Mouse (Mus musculus) lung, embryonic 16.5 days (tissue): ENCODE measurements around the gene Sco1. TPM values are rescaled to one million over a fixed set of nuclear protein-coding genes. Genes with fewer than 3 reads are reported as not detected.

Experiments
- ATAC-seq: fragments of 200-750 bp; cut with Nextera tagmentation; 2 replicates; pipeline ENCODE4 v1.8.0; 2017; ENCODE audit warnings: low read depth, mild to moderate bottlenecking, moderate library complexity
- H3K27ac ChIP-seq: fragments of 300-500 bp; sonication (generic); 2 replicates; pipeline ENCODE4 v1.5.1; 2014; ENCODE audit warnings: mild to moderate bottlenecking, control low read depth, low read length
- H3K27me3 ChIP-seq: fragments of 300-500 bp; sonication (generic); 2 replicates; pipeline ENCODE4 v1.6.1; 2014; ENCODE audit warnings: low read depth, low read length, mixed read lengths; ENCODE audit not compliant: control insufficient read depth, insufficient read depth
- H3K36me3 ChIP-seq: fragments of 300-500 bp; sonication (generic); 2 replicates; pipeline ENCODE4 v1.6.1; 2014; ENCODE audit warnings: low read length; ENCODE audit not compliant: control insufficient read depth, insufficient read depth
- H3K4me1 ChIP-seq: fragments of 300-500 bp; sonication (generic); replicated peaks from 2 replicates; pipeline ENCODE4 v1.6.1; 2014; ENCODE audit warnings: low read length, mixed read lengths; ENCODE audit not compliant: control insufficient read depth, insufficient read depth
- H3K4me2 ChIP-seq: fragments of 300-500 bp; sonication (generic); 2 replicates; pipeline ENCODE4 v1.6.1; 2014; ENCODE audit warnings: low read depth, low read length, control low read depth
- H3K4me3 ChIP-seq: fragments of 300-500 bp; sonication (generic); 2 replicates; pipeline ENCODE4 v1.5.1; 2014; ENCODE audit warnings: mild to moderate bottlenecking, low read length, control low read depth
- H3K9ac ChIP-seq: fragments of 300-500 bp; sonication (generic); 2 replicates; pipeline ENCODE4 v1.6.1; 2014; ENCODE audit warnings: low read length, control low read depth
- H3K9me3 ChIP-seq: fragments of 300-500 bp; sonication (generic); 2 replicates; pipeline ENCODE4 v1.6.1; 2016; ENCODE audit warnings: low read length; ENCODE audit not compliant: control insufficient read depth
- WGBS: fragments of 180-500 bp; shearing (Covaris S2); extraction: QIAGEN DNeasy Blood & Tissue Kit; methylation state at CpG from one replicate; pipeline ENCODE4 v1.1.7; 2014; 5-methylcytosine and 5-hydroxymethylcytosine counted together
- microRNA-seq: library from miRNA; unstranded; fragments of <30 nt; microRNA quantifications from one replicate; pipeline ENCODE4, GENCODE M21; 2016
- polyA plus RNA-seq: library from polyadenylated mRNA; unstranded; fragments of >200 nt; fragmentation: Nextera tagmentation; extraction: Ambion mirVana; gene quantifications from 2 replicates; pipeline ENCODE4 v1.2.1, GENCODE M21; 2015

Sco1 gene
- polyA plus RNA-seq, 1 experiment from 2014 or later, result 15.8 TPM

DNA sequence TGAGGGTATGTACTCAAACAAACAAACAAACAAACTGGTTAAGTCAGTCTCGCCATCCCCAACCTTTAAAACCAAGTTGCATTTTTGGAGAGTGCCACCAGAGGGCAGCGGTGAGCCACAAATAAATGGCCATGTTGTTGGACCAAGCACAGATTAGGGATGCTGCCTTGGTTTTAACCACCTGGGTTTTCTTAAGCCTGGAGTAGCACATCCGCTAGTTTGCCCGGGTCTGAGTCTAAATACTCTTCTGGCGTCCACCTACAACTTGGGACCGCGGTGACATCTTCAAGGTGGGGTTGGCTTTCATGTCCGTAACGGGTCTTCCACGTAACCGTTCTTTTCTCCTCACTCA lies 60.4 kb downstream of the Sco1 start:
- H3K4me1 ChIP-seq, result no peaks in the 10 kb centered on the region
- H3K4me2 ChIP-seq, result no peak overlapping the region
- WGBS, result 37% methylated on average over 11 of the region's 11 CpGs
- H3K27me3 ChIP-seq, result no peaks in the 10 kb centered on the region
- no peak overlapping the region for H3K9ac ChIP-seq
- ATAC-seq, result no peak
- H3K27ac ChIP-seq, result no peak overlapping the region
- no peak overlapping the region for H3K4me3 ChIP-seq
- no peaks in the 10 kb centered on the region for H3K36me3 ChIP-seq
- no peaks in the 10 kb centered on the region for H3K9me3 ChIP-seq

DNA sequence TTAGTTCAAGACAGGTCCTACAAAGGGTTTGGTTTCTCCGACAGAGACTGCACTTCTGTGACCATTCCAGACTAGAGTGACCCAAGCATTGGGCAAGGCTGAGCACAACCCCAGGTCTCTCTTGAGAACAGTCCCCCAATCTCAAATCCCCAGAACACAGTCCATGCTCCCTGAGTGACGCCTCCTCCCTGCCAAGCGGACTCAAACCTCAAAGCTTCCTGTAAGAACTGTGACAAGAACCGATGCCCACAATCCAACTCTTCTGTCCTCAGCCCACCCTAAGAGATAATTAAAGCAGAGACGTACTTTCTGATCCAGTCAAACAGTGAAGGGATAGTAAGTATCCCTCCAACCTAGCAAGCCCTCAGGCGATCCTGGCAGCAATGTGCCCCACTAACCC lies 60.9 kb downstream of the Sco1 start:
- no peak overlapping the region for H3K9ac ChIP-seq
- no peak overlapping the region for H3K27ac ChIP-seq
- no peaks in the 10 kb centered on the region for H3K9me3 ChIP-seq
- ATAC-seq, result no peak
- H3K36me3 ChIP-seq, result no peaks in the 10 kb centered on the region
- H3K4me1 ChIP-seq, result no peaks in the 10 kb centered on the region
- H3K4me3 ChIP-seq, result no peak overlapping the region
- WGBS, result 82% methylated on average over 6 of the region's 6 CpGs
- no peak overlapping the region for H3K4me2 ChIP-seq
- H3K27me3 ChIP-seq, result no peaks in the 10 kb centered on the region

DNA sequence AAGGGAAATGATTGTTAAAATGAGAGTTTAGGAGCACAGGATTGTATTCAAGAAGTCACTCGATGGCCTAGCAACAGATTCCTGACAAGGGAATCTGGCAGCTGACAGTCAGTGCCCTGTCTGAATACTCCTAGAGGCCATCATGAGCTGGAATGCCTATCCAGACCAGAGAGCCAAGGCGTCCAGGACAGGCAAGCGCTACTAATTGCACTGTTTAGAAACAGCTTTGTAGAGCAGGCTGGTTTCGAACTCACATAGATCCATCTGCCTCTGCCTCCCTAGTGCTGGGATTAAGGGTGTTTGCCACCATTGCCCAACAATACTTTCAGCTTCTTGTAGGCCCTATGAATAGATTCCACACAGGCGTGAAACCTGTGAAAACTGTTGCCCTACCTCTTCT lies 61.8 kb downstream of the Sco1 start:
- H3K9ac ChIP-seq, result no peak overlapping the region
- no peak for ATAC-seq
- H3K27ac ChIP-seq, result no peak overlapping the region
- no peaks in the 10 kb centered on the region for H3K4me1 ChIP-seq
- 85% methylated on average over 5 of the region's 5 CpGs for WGBS
- no peak overlapping the region for H3K4me2 ChIP-seq
- no peaks in the 10 kb centered on the region for H3K36me3 ChIP-seq
- no peaks in the 10 kb centered on the region for H3K27me3 ChIP-seq
- no peak overlapping the region for H3K4me3 ChIP-seq
- H3K9me3 ChIP-seq, result no peaks in the 10 kb centered on the region

DNA sequence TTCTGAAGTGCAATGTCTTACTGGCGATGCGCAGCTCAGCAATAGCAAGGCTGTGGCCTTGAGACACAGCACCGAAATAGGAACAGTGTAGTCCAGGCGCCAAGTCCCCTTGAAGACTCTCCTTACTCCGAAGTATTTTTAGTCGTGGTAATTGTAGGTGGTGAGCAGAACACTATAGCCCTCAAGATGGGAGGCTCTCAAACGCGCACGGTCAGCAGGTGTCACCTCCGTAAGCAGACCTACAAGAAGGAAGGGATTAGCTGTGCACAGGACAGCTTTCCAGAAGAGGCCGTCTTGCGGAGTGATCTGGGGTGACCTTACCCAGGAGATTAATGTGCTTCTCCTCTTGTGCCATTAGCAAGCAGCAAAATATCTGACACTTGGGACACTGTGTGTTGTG lies 62.4 kb downstream of the Sco1 start:
- H3K4me1 ChIP-seq, result no peaks in the 10 kb centered on the region
- ATAC-seq, result no peak
- no peaks in the 10 kb centered on the region for H3K36me3 ChIP-seq
- no peaks in the 10 kb centered on the region for H3K27me3 ChIP-seq
- no peak overlapping the region for H3K4me3 ChIP-seq
- H3K4me2 ChIP-seq, result no peak overlapping the region
- H3K9ac ChIP-seq, result no peak overlapping the region
- WGBS, result 84% methylated on average over 12 of the region's 12 CpGs
- no peak overlapping the region for H3K27ac ChIP-seq
- H3K9me3 ChIP-seq, result no peaks in the 10 kb centered on the region

Small RNAs within 50 kb of the gene (microRNA-seq; reads per million reads assigned to microRNA genes)
- not detected for gene Mir6923

Other genes with a start within 250 kb of the Sco1 start
- 0.94 and 0.99 TPM in 2 replicates for gene Pirt, start 140.7 kb upstream of the Sco1 start, polyA plus RNA-seq
- not detected in 2 replicates for gene Tmem238l, start 96.0 kb upstream of the Sco1 start, polyA plus RNA-seq
- 2.4 and 2.5 TPM in 2 replicates for gene Tmem220, start 27.5 kb upstream of the Sco1 start, polyA plus RNA-seq
- gene Adprm, start 76 bp upstream of the Sco1 start, polyA plus RNA-seq, result 29.1 and 29.2 TPM in 2 replicates
- gene Myh3, start 25.6 kb downstream of the Sco1 start, polyA plus RNA-seq, result 7.1 and 10.8 TPM in 2 replicates
- 0.05 TPM in 1 of 2 replicates, not detected in the other for gene Myh2, start 118.4 kb downstream of the Sco1 start, polyA plus RNA-seq
- 0.35 TPM in 1 of 2 replicates, not detected in the other for gene Myh1, start 147.4 kb downstream of the Sco1 start, polyA plus RNA-seq
- gene Myh4, start 185.4 kb downstream of the Sco1 start, polyA plus RNA-seq, result 0.35 TPM in 1 of 2 replicates, not detected in the other
- 4.9 and 25.2 TPM in 2 replicates for gene Myh8, start 224.5 kb downstream of the Sco1 start, polyA plus RNA-seq